Mouse (Mus musculus) E14TG2a.4 (cell line): ENCODE results near the gene Rin2.

ENCODE experiments used
- CTCF ChIP-seq: conservative IDR thresholded peaks from 2 replicates; pipeline ENCODE4 v1.5.1; 2014; ENCODE audit warnings: low read length
- NANOG ChIP-seq: IDR thresholded peaks from 2 replicates; pipeline ENCODE4 v1.6.1; 2014; ENCODE audit warnings: borderline replicate concordance, low read length, mixed read lengths

DNA sequence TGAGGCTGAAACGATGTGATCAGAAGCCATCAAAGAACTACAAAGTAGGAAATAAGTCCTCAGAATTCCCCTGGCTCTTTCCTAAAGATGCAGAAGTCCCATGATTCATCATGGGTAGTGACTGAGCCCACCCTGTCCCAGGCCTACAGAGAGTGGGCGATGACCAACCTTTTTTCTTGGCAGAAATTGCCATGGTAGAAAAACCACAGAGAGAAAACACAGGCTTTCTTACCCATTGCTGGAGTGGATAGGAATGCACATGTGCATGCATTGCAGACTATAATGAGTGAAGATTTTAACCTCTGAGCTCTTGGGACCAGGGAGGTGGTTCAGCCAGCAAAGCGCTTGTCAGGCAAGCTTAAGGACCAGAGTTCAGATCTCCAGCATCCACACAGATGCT is 202.2 kb downstream of the Rin2 start:
- no peak for TF ChIP-seq CTCF
- TF ChIP-seq NANOG, result no peak
